Mouse (Mus musculus) Patski (cell line): ENCODE data around the gene Gm48551. TPM values are rescaled to one million over a fixed set of nuclear protein-coding genes. Genes with fewer than 3 reads are reported as not detected.

ENCODE experiments used
- ATAC-seq: fragments of 100-300 bp; one replicate; pipeline ENCODE4 v1.8.0; 2021
- CTCF ChIA-PET: fragments of 350-600 bp; sonication (Branson Sonifier 250); formaldehyde crosslinking; loops from one replicate; lab custom pipeline; 2022; ENCODE audit warnings: inconsistent platforms; lab: Charles Lee
- POLR2A ChIA-PET: fragments of 350-600 bp; sonication (Branson Sonifier 250); formaldehyde crosslinking; loops from one replicate; lab custom pipeline; 2022; ENCODE audit warnings: antibody characterized with exemption, inconsistent platforms; lab: Charles Lee
- DNase-seq: peaks from one replicate; pipeline ENCODE4 v3.0.0-alpha.2; 2011; ENCODE audit warnings: low read depth, low spot score
- H3K27me3 ChIP-seq: fragments of 371-371 bp; one replicate; pipeline ENCODE4 v1.5.1; 2021
- CTCF ChIP-seq: fragments of 100-300 bp; IDR thresholded peaks from one replicate; pipeline ENCODE4 v1.5.1; 2021
- in situ Hi-C: fragments of 300-500 bp; cut with MboI; formaldehyde crosslinking; loops from 3 replicates; pipeline ENCODE4 v1.11.1; 2018; ENCODE audit warnings: low pct_unique_long_range_greater_than_20kb, mixed read lengths
- polyA plus RNA-seq: library from polyadenylated mRNA; unstranded; gene quantifications from one replicate; pipeline ENCODE4 v1.2.3, GENCODE M21; 2021

The Gm48551 gene
- 2.4 TPM for polyA plus RNA-seq

GRCm38 (mm10) chr10:81383802-81384604 is at the start of gene Gm48551, which contains the start of gene Dohh:
Gene Gm48551 (plus strand): TSS chr10:81384466.
Gene Dohh (plus strand): TSS chr10:81384428.
- POLR2A ChIA-PET, result interaction anchor here (1.3 kb wide), 1 partner anchor 10 kb away, joined by 3 read pairs; no protein-coding TSS in a partner anchor
- no peaks in the 10 kb centered on the region for H3K27me3 ChIP-seq
- ATAC-seq, result peak; percentile 83
- peak; percentile 94 for DNase-seq
- no peak for TF ChIP-seq CTCF
- CTCF ChIA-PET, result interaction anchor here (0.6 to 2.2 kb wide), 2 partner anchors 21 to 67 kb away, joined by 3 to 12 read pairs; no protein-coding TSS in a partner anchor
- in situ Hi-C loops, result no loop called here

GRCm38 (mm10) chr10:81335393-81336340 is 48.6 kb upstream of the Gm48551 start:
- no peaks in the 10 kb centered on the region for H3K27me3 ChIP-seq
- ChIA-PET POLR2A (interaction anchor here (0.6 kb wide), 1 partner anchor 125 kb away, joined by 6 read pairs; no protein-coding TSS in a partner anchor), CTCF (interaction anchor here (1.4 kb wide), 1 partner anchor 46 kb away, joined by 5 read pairs; no protein-coding TSS in a partner anchor)
- in situ Hi-C loops, result no loop called here
- DNase-seq (no peak), ATAC-seq (no peak)
- TF ChIP-seq CTCF, result no peak

- no peak for ATAC-seq
- no peak for TF ChIP-seq CTCF
- ChIA-PET CTCF (interaction anchor here (1.4 kb wide), 1 partner anchor 47 kb away, joined by 5 read pairs; no protein-coding TSS in a partner anchor), POLR2A (no interaction called here)
- in situ Hi-C loops, result no loop called here
- DNase-seq, result no peak
- H3K27me3 ChIP-seq, result no peaks in the 10 kb centered on the region
These were observed 47.7 kb upstream of the Gm48551 start for GRCm38 (mm10) chr10:81336558-81336957.

GRCm38 (mm10) chr10:81340551-81341332 is 43.5 kb upstream of the Gm48551 start:
- H3K27me3 ChIP-seq, result no peaks in the 10 kb centered on the region
- no peak for TF ChIP-seq CTCF
- POLR2A ChIA-PET, result no interaction called here
- ATAC-seq, result no peak
- CTCF ChIA-PET, result interaction anchor here (1.0 to 2.3 kb wide), 2 partner anchors 10 to 48 kb away, joined by 3 to 10 read pairs; partner anchors contain the start of genes Hmg20b and Pip5k1c
- in situ Hi-C loops, result no loop called here
- no peak for DNase-seq

- DNase-seq (no peak), ATAC-seq (no peak)
- no peaks in the 10 kb centered on the region for H3K27me3 ChIP-seq
- in situ Hi-C loops, result no loop called here
- CTCF ChIA-PET, result interaction anchor here (0.7 to 2.3 kb wide), 9 partner anchors 8 to 53 kb away, joined by 3 to 10 read pairs (median 4); partner anchors contain the start of genes Hmg20b and Pip5k1c
- POLR2A ChIA-PET, result no interaction called here
- TF ChIP-seq CTCF, result no peak
These were observed 42.8 kb upstream of the Gm48551 start for GRCm38 (mm10) chr10:81341333-81341949.

- TF ChIP-seq CTCF, result no peak
- ChIA-PET POLR2A (no interaction called here), CTCF (interaction anchor here (1.1 to 2.3 kb wide), 5 partner anchors 8 to 54 kb away, joined by 3 to 10 read pairs (median 5); partner anchors contain the start of genes Hmg20b and Pip5k1c)
- DNase-seq, result no peak
- in situ Hi-C loops, result no loop called here
- ATAC-seq, result no peak
- no peaks in the 10 kb centered on the region for H3K27me3 ChIP-seq
These were observed 41.4 kb upstream of the Gm48551 start, which contains the start of gene Gipc3 for GRCm38 (mm10) chr10:81342686-81343505. Gene Gipc3 (minus strand): TSS chr10:81343266.

- H3K27me3 ChIP-seq, result no peaks in the 10 kb centered on the region
- CTCF ChIA-PET, result no interaction called here
- in situ Hi-C loops, result no loop called here
- POLR2A ChIA-PET, result no interaction called here
- peak; percentile 62 for DNase-seq
- peak; percentile 28 for ATAC-seq
- no peak for TF ChIP-seq CTCF
These were observed 39.7 kb upstream of the Gm48551 start for GRCm38 (mm10) chr10:81344421-81345161.

GRCm38 (mm10) chr10:81345162-81345534 is 39.1 kb upstream of the Gm48551 start:
- no peak for TF ChIP-seq CTCF
- in situ Hi-C loops, result no loop called here
- ChIA-PET CTCF (no interaction called here), POLR2A (no interaction called here)
- peak; percentile 55 for DNase-seq
- ATAC-seq, result peak; percentile 28
- H3K27me3 ChIP-seq, result no peaks in the 10 kb centered on the region
